Mouse (Mus musculus): Measurements from ENCODE around the gene Krtap4-2.

Krtap4-2 gene

DNA sequence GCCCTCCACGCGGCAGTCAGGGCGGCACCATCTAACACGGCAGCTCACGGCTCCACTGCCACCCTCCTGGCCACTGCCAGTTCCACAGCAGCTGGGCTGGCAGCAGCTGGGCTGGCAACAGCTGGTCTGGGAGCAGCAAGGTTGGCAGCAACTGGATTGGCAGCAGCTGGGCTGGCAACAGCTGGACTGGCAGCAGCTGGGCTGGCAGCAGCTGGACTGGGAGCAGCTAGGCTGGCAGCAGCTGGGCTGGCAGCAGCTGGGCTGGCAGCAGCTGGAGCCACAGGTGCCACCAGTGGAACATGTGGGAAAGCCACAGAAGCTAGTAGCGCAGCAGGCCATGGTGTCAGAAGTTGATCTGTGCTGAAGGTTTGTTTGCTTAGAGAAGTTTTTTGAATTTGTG lies 43.9 kb downstream of the Krtap4-2 start, which contains the start of gene Krtap1-3:
Krtap1-3 (minus strand) TSS at position 359 of the 400 bp plus-strand sequence.
- DNase-seq (ENCODE audit: low spot score in 2 of 2), result no peak

GRCm38 (mm10) chr11:99585096-99585495 lies 49.8 kb downstream of the Krtap4-2 start:
- DNase-seq (ENCODE audit: low spot score in 2 of 2), result no peak

All from spleen, postnatal 4 days (tissue).